ENCODE assay signal across 7 mouse cellular contexts in genomic region chr12:99406254-99406653, GRCm38 (mm10).
A peak's percentile ranks its signal among the peaks of the same experiment; 100 is the strongest.
DNase-seq lines count a peak whose midpoint lies in the region; ATAC-seq and TF ChIP-seq lines count a peak whose summit lies in the region.

No protein-coding gene starts in this region.

- TF ChIP-seq CTCF in stomach, postnatal 0 days (IDR thresholded peaks at IDR 0.05; ENCODE audit: low read depth), result no peak

- WGBS in embryonic facial prominence, embryonic 10.5 days, result 60% methylated on average over 9 of the region's 9 CpGs
- WGBS in liver, embryonic 12.5 days (ENCODE audit: insufficient replicate concordance), result 49% methylated on average over 9 of the region's 9 CpGs
- WGBS in stomach, postnatal 0 days, result 10% methylated on average over 9 of the region's 9 CpGs

- DNase-seq in spleen, postnatal 10 days (ENCODE audit: low spot score in 2 of 2), result peak; percentile 28 to 40
- DNase-seq in spleen, postnatal 36 days (ENCODE audit: low spot score in 2 of 2), result no peak
- DNase-seq in embryonic facial prominence, embryonic 10.5 days (ENCODE audit: low spot score), result peak; percentile 28
- DNase-seq in stomach, postnatal 0 days (ENCODE audit: low spot score), result no peak

- peaks cover 10% of the 10 kb centered on the region for H3K4me1 ChIP-seq in embryonic facial prominence, embryonic 10.5 days
- peaks cover 33% of the 10 kb centered on the region for H3K4me1 ChIP-seq in liver, embryonic 12.5 days
- 0 out of 2 replicates have a peak, but pooled peaks cover 2% of the 10 kb centered on the region for H3K4me1 ChIP-seq in stomach, postnatal 0 days (replicated peaks; ENCODE audit: control insufficient read depth, insufficient read depth)

- ATAC-seq in inflammation-experienced regulatory T-cells, adult 6 months, result peak; percentile 14
- no peak for ATAC-seq in liver, embryonic 12.5 days
- peak; percentile 52; the same call in 1 of the 2 replicates for ATAC-seq in stomach, postnatal 0 days (ENCODE audit: low FRiP score, low TSS enrichment)
- no peak for ATAC-seq in megakaryocyte-erythroid progenitor cell, adult 5-6 weeks (replicated peaks; ENCODE audit: low FRiP score, low TSS enrichment, poor library complexity, severe bottlenecking)

- peak overlapping the region; percentile 59 for H3K4me2 ChIP-seq in liver, embryonic 12.5 days
- peak overlapping the region; percentile 61 for H3K4me2 ChIP-seq in stomach, postnatal 0 days (replicated peaks; ENCODE audit: low read depth)

- no peaks in the 10 kb centered on the region for H3K27me3 ChIP-seq in embryonic facial prominence, embryonic 10.5 days (replicated peaks; ENCODE audit: low read depth, poor library complexity, severe bottlenecking)
- no peaks in the 10 kb centered on the region for H3K27me3 ChIP-seq in liver, embryonic 12.5 days (replicated peaks)
- H3K27me3 ChIP-seq in stomach, postnatal 0 days (ENCODE audit: control insufficient read depth, insufficient read depth, low read length), result no peaks in the 10 kb centered on the region

- H3K4me3 ChIP-seq in embryonic facial prominence, embryonic 10.5 days, result no peak overlapping the region
- no peak overlapping the region for H3K4me3 ChIP-seq in liver, embryonic 12.5 days
- no peak overlapping the region for H3K4me3 ChIP-seq in stomach, postnatal 0 days (ENCODE audit: low read depth, low read length)

- H3K36me3 ChIP-seq in embryonic facial prominence, embryonic 10.5 days (replicated peaks), result peaks cover 7% of the 10 kb centered on the region
- no peaks in the 10 kb centered on the region for H3K36me3 ChIP-seq in liver, embryonic 12.5 days
- no peaks in the 10 kb centered on the region for H3K36me3 ChIP-seq in stomach, postnatal 0 days (ENCODE audit: control insufficient read depth, insufficient read depth, low read length)

- no peak for TF ChIP-seq EP300 in stomach, postnatal 0 days (optimal IDR thresholded peaks at IDR 0.05)

- H3K9ac ChIP-seq in liver, embryonic 12.5 days, result 0 out of 2 replicates have a peak overlapping the region, but pooled peaks have one; percentile 14
- no peak overlapping the region for H3K9ac ChIP-seq in stomach, postnatal 0 days (ENCODE audit: low read length)

- H3K9me3 ChIP-seq in embryonic facial prominence, embryonic 10.5 days, result no peaks in the 10 kb centered on the region
- H3K9me3 ChIP-seq in liver, embryonic 12.5 days (replicated peaks), result peaks cover 5% of the 10 kb centered on the region; the same call in 1 of the 2 replicates
- H3K9me3 ChIP-seq in stomach, postnatal 0 days (ENCODE audit: control insufficient read depth, low read length), result no peaks in the 10 kb centered on the region

- H3K27ac ChIP-seq in embryonic facial prominence, embryonic 10.5 days (replicated peaks), result no peak overlapping the region
- H3K27ac ChIP-seq in liver, embryonic 12.5 days, result 0 out of 2 replicates have a peak overlapping the region, but pooled peaks have one; percentile 51
- 0 out of 2 replicates have a peak overlapping the region, but pooled peaks have one; percentile 20 for H3K27ac ChIP-seq in stomach, postnatal 0 days (replicated peaks)

Comparison
In these comparisons a context has a peak if more than half of its experiments do, and no peak if none do; other contexts are left out.
1. DNase-seq: peak in spleen, postnatal 10 days (2 of 2) and embryonic facial prominence, embryonic 10.5 days (single experiment); none in spleen, postnatal 36 days (0 of 2) and stomach, postnatal 0 days (single experiment).
2. ATAC-seq: peak in inflammation-experienced regulatory T-cells, adult 6 months (single experiment) and stomach, postnatal 0 days (single experiment); none in liver, embryonic 12.5 days (single experiment) and megakaryocyte-erythroid progenitor cell, adult 5-6 weeks (single experiment).